Mouse (Mus musculus) adrenal gland (tissue): ENCODE data around the gene Pdpn.
"Not testable (repeated sequence)": the region's sequence is repeated elsewhere in the genome, so short reads cannot be mapped to it uniquely, and the experiment has no call there.

Source experiments
- intact Hi-C: fragments of 180-260 bp; cut with DNase I; formaldehyde crosslinking; loops from one replicate; pipeline ENCODE4 v1.15.1; 2025
- long read RNA-seq, 2 experiments: library from polyadenylated mRNA; unstranded; transcript quantifications; one replicate each; pipeline ENCODE4 v2.0.0; 2020; ENCODE audit warnings: borderline replicate concordance in 1 of 2; ENCODE audit not compliant: insufficient replicate concordance in 1 of 2

The Pdpn gene
- long read RNA-seq, experiment 1, partial matches to known transcripts: 2 of 7 reads
- long read RNA-seq, experiment 1, other reads (novel, unspliced or antisense): 3 of 7 reads
- long read RNA-seq, experiment 2, transcript Pdpn-201 (6 exons, 1,817 nt): major isoform, 5 of 5 reads
- long read RNA-seq, experiment 2, partial matches to known transcripts: 0 of 5 reads
- long read RNA-seq, experiment 2, other reads (novel, unspliced or antisense): 0 of 5 reads

DNA sequence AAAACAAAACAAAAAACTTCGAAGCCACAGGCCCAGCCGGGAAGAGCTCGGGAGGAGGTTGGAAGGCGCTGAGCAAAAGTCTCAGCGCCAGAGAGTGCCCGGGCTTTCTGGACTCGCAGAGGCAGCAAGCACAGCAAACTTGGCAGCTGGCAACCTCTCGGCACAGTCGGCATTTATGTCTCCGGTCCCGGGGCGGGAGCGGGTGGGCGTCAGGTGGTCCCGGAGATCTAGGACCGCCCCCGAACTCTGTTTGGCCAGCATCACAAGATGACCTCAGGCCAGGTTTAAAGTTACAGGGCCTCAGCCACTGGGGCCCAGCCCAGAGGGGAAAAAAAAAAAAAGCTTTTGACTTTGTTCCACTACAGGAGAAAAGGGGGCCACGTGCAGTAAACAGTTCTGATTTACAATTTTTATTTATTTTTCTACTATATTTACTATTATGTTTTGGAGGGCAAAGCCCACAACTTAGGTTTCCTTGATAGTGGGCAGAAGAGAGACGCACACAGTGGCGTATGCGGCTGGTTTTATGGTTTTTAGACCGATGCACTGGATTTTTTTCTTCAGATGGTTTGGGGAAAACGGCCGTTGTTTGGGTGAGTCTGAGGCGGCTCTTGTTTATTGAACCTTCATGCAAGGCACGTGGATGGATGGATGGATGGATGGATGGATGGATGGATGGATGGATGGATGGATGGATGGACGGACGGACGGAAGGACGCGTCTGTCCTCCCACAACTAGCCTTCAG lies at the start of gene Pdpn:
Pdpn (minus strand) TSS at position 240 of the 746 bp plus-strand sequence.
- intact Hi-C loops: no loop called here

DNA sequence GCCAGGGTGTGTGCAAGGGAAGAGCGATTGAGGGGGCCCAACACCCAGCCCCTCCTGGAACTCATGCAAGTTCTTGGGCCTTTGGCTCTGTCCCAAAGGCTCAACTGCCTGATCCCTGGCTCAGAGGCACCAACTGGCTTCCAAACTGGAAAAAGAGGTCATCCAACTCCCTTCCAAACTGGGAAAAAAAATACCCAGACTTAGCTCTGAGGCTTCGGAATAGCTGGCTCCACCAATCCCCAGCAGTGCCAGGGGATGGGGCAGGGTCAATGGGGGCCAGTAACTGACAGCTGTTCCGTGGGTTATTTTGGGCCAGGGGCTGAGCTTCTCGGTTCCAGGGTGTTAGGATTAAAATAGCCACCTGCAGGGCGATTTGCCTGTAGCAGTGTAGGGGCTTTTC lies 49.3 kb upstream of the Pdpn start:
- intact Hi-C loops: no loop called here

DNA sequence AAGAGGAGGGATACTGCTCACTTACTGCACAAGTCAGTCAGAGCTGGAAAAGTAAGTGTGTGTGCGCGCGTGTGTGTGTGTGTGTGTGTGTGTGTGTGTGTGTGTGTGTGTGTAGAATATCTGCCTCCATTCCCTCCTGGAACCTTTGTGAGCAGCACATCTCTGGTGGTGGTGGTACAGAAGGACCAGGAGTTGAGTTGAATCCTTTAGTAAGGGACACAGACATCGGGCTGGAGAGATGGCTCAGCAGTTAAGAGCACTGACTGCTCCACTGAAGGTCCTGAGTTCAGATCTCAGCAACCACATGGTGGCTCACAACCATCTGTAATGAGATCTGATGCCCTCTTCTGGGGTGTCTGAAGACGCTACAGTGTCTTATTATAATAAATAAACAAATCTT lies 46.1 kb upstream of the Pdpn start:
- intact Hi-C loops: not testable (repeated sequence)

DNA sequence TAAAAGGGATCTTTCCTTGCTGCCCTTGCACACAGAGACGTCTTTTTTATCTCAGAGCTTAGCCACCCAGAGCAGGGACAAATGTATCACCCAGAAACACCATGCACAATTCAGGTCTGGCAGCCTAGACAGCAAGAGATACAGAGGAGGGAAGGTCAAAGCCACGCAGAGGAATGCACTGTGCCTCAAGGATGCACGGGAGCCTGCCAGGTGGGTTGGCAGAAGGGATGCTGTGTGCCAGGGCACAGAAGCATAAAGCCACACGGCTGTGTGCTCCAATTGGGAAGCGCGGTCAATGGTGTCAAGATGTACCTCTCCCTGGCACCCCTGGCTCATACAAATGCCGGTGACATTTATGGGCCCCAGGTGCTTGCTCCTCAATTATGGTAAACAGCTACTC lies 42.1 kb upstream of the Pdpn start:
- intact Hi-C loops: no loop called here

DNA sequence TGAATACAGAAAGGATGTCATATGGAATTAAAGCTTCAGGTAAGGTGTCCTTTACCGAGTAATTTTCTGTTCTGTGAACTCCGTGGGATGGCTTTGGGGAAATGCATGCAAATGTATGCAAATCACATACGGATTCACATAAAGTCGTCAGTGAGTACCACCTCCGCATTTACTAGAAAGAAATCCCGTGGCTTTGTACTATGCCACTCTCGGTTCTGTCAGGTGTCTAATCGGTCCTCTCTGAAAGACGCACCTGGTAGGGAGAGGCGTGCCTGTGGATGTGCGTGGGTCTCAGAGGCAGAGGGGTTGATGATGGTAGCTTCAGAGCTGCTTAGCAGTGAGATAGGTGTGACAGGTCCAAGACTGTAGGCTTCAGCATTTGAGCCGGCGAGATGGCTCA lies 40.4 kb upstream of the Pdpn start:
- intact Hi-C loops: no loop called here

DNA sequence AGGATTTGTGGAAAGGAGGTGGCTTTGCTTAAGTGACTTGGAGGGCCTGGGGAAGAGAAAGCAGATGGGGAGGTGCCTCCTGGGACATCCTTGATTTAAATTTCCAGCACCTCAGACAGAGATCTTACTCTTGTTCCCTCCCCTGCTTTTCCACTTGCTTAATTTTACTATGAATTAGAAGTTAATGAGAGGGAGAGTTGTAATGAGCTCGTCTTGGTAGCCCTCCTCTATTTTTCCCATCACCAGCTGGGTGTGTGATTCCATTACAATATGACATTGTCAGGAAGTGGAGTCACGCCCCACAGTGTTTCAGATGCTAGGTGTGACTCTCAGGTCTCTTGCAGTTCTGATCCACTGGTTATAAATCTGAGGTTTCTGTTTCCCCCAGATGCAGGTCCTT lies 36.7 kb upstream of the Pdpn start:
- intact Hi-C loops: no loop called here

DNA sequence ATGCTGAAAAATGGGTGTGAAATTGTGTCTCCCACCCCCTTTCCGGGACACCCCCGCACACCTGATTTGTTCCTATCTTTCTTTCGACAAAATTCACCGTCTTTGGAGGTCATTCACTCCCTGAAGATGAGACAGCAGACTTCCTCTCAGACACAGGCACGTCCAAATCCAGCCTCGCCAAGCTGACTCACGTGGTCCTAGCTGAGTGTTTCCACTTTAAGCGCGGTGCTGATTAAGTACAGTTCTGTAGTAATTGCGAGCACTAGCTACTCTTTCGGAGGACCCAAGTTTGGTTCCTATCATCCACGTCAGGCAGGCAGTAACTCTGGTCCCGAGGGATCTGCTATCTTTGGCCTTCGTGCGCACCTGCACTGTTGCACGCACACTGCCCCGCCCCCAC lies 35.6 kb upstream of the Pdpn start:
- intact Hi-C loops: no loop called here

DNA sequence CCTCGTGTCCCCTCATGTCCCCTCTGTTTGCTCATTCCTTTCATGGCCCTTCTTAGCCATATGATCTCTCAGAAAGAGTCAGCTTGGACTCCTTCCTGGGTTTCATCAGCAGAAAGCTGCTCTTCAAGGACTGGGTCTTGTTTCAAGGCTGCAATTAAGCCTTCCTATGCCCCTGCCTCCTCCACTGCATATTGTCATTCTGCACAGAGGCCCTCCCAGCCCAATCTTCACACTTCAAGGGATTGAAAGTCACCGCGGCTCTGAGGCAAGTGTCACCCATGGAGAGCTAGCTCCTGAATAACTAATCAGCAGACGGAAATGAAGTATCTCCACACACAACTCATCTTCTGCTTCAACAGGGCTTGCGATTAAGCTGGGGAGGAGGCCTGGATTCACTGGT lies 34.8 kb upstream of the Pdpn start:
- intact Hi-C loops: no loop called here

DNA sequence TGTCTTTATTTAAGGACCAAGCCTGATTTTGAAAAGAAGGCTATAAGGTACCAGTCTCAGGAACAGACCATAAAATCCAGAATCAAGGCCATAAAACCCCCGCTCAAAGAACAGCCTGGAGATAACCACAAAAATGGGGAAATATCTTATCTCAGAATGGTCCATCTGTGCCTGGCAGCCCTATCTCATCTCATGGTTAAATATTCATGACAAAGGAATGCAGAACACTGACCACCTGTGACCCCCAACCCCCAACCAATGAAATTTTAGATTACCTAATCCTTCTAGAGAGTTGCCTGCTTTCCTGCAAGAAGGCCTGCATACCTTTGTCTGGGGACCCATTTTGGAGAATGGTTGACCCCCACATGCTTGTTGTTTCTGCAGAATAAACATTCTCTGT lies 32.4 kb upstream of the Pdpn start:
- intact Hi-C loops: no loop called here

DNA sequence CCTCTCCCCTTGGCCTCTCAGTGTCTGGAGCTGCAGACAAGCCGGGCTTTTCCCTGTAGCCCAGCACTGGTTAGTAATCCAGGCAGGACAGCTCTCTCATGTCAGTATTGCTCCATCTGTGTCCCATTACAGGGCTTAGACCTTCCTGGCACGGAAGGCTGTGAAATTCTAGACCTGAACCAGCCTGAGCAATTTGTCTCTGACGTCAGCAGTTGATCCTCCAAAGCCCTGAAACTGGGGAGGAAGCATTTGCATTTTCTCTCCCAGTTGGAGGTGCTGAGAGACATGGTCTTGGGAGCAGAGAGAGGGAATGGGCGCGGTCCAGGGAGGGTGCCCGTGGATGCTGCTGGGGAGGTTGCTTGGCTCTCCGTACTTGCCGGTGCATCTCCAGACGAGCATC lies 31.2 kb upstream of the Pdpn start:
- intact Hi-C loops: no loop called here

DNA sequence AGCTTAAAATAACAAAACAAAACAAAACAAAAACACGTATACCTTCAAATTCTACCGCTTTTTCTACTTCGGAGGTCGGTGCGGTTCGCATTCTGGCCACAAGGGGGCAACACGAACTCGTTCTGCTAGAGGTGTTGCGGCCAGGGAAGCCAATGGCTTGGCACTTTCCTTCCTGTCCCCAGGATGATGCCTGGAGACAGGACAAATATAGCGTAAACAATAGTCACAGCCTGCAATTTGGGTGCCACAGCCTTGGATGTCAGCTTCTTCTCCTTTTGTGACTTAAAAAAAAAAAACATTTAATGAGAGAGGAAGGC lies 26.2 kb upstream of the Pdpn start:
- intact Hi-C loops: loop anchor here (2.0 kb wide), 1 partner anchor 55 kb away; no protein-coding TSS in a partner anchor

DNA sequence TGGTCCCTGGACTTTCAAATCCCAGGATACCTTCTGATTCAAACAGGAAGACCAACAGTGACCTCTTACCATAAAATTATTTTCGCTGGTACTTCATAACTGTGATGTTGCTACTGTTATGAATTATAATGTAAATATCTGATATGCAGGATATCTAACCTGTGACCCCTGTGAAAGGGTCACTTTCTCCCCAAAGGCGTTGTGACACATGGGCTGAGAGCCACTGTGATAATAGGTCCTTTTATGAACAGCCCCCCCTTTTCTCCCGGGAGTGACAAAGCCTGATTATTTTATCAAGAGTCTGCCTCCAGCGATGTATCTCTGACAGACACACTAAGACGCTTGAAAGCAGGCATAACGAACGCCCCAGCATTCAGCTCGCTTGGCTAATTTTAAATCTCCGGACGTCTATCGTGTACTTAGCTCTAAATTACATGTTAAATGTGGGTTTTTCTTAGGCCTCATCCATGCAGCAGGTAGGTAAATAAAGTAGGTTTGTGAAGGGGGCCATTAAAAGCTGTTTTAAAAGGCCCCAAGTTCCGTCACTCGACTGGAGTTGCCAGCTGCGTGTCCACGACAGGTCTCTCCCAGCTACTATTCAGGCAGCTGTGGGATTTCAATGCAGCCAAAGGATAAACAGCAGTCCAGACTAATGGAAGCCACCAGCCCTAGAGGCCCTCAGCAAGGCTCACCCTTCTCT lies 25.7 kb upstream of the Pdpn start:
- intact Hi-C loops: loop anchor here (2.0 kb wide), 1 partner anchor 56 kb away; no protein-coding TSS in a partner anchor

DNA sequence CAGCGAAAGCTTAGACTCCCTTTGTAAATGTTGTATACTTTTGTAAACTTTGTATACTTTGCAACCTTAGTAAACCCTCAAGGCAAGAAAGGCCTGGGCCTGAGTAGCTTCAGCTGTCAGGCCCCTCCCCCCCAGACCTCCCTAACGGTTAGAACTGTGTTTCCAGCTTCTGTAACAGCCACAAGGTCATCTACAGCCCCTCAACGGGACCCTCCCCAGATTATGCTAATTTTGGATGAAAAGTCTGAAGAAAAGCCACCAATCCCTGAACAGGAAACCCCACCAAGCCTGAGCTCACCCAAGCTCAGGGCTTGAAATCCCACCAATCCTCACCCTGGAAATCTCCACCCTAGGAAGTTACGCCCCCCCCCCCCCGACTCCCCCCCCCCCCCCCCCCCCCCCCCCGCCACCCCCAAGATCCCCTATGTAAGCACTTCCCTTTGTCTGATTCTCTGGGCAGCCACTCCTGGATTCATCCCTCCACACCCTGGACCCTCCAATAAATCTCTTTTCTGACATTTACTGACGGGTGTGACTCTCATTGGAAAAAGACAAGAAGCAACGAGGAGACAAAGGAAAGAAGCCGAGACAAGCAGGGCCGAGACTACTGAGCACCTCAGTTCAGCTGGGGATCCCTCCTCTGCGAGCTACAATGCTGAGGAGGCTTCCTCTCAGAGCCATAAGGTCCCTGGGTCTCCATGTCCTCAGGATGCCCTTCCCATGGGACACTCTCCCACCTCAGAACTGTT lies 25.0 kb upstream of the Pdpn start:
- intact Hi-C loops: loop anchor here (2.0 kb wide), 1 partner anchor 56 kb away; no protein-coding TSS in a partner anchor

DNA sequence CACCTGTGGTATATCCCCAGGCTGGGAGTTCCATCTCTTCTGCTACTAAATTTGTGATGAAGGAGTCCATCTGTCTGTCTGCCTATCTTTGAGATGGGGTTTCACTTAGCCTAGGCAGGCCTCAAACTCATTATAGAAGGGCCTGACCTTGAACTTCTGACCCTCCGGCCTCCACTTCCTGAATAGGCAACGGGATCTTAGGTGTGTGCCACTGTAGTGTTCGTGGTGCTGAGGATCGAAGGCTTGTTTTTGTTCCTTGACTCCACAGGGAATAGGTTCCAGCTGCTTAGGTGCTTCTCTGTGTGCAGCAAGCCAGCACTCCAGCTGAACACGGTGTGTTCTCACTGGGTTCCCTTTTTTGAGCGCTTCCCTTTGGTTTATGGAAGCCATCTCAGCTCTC lies 13.9 kb upstream of the Pdpn start:
- intact Hi-C loops: no loop called here

DNA sequence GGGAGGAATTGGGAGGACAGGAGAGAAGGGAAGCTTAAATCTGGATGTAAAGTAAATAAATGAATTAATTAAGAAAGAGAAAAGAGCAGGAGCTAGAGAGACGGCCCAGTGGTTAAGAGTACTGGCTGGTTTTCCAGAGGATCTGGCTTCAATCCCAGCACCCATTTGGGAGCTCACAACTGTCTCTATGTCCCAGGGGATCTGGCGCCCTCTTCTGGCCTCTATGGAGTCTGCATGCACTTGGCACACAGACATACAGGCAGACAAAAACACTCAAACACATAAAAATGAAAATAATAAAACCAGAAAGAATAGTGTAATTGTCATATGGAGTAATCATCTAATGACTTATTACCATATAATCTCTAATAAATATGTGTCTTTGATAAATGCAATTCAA lies 12.0 kb upstream of the Pdpn start:
- intact Hi-C loops: no loop called here

DNA sequence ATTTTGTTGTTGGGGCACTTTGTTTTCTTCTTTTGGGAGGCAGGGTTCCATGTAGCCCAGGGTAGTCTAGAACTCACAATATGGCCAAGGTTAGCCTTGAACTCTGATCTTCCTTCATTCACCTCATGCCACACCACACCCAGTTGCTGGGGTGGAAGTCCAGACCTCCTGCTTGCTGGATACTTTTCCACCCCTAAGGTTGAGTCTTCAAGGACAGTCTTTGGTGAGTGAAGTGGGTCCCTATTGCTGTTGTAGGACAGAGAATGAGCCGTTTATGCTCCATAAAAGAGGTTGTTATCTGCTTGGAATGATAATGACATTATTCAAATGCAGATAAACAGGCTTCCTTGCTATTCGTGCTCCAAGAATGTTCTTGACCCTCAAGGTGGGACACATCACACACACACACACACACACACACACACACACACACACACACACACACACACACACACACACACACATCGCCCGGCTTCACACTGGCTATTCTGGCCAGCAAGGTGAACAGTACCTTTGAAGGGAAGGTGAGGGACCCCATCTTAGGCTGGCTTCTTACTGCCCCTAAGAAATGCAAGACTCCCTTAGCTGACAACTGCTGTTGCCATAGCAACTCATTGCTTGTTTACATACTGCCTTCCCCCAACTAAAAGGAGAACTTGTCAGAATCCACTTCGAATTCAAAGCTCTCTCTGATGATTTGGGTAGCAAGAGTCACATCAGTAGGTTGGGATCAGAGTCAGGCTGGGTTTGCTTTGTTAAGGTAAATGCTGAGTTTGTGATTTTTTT lies 6.8 kb upstream of the Pdpn start:
- intact Hi-C loops: no loop called here

DNA sequence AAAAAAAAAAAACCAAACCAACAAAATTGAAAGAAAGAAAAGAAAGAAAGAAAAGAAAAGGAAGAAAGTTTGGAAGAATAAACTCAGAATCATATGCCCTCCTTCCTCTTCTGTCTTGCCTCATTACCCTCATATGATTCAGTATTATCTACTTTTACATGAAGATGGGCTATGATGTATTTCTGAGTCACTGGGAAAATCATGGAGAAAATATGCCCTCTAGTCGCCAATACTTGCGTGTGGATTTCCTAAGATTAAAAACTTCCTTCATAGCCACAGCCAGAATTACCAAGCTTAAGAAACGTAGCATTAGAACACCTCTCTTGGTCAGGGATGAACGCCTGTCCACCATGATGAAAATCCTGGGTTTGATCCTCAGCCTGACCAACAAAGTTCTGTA lies 5.7 kb upstream of the Pdpn start:
- intact Hi-C loops: no loop called here

DNA sequence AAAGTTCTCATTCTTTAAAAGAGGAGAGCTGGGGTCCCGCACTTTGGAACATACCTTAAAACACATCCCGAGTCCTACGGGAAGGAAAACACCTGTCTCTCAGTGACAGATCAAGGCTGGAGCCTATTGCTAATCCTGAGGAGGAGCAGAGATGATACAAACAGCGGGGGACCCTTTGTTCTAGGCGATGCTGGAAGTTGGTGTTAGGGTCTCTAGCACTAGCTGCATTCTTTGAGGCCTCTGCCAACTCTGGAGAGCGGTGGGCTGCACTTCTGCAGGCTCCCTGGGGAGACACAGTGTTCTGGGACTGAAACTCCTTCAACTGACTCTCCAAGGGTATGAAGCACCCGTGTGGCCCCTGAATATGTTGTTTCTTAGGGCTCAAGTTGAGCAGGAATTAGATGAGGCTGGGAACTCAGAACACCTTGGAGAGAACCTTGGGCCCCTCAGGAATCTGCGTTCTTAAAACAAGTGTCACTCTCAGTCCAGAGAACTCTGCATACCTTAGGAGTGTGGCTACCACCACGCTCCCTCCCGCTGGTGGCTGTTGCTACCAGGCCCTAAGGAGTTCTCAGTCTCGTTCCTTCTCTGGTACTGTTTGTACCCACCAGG lies 3.0 kb upstream of the Pdpn start:
- intact Hi-C loops: no loop called here

DNA sequence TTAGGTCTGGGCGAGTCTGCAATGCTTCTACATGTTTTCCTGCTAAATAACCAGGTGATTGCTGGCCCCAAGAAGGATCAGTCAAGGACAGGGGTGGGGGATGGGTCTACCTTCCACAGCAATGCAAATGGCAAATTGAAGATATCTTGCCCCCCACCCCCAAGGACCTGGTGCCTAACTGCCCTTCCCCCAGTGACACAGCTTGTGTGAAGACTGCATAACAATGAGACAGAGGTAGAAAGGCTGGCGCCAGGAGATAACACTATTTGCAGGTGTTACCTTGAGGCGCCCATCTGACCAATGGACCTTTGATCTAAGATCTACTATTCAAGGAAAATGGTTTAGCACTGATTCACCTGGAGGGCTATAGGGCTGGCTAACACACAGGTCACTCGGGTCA lies 2.5 kb upstream of the Pdpn start:
- intact Hi-C loops: no loop called here

DNA sequence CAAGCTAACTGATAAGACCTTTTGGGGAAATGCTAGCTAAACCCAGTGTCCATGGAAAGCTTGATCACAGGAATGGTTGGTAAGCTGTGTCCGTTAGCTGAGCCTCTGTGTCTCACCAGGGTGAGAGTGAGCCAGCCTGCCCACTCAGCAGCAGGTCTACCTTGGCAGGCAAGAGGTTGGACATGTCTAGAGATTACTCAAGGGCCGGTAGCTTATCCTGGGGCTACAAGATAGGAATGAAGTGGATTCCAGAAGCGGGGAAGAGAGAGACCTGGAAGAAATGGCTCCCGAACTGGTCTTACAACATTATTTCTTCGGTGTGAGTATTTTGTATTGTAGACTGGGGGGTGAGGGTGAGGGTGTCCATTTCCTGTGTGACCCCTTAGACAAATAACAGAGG lies 1.7 kb upstream of the Pdpn start:
- intact Hi-C loops: no loop called here
